Mouse (Mus musculus) cortical plate, adult 2 months (tissue): Measurements from ENCODE around the gene Bex2.

Experiments used
- CTCF ChIP-seq: fragments of 200-500 bp; IDR thresholded peaks from 2 replicates; pipeline ENCODE4 v1.5.1; 2011; ENCODE audit warnings: mild to moderate bottlenecking, control low read depth, low read length; ENCODE audit not compliant: insufficient read depth; ENCODE audit errors: extremely low read depth
- POLR2A ChIP-seq: fragments of 200-500 bp; IDR thresholded peaks from 2 replicates; pipeline ENCODE4 v1.6.1; 2011; ENCODE audit warnings: mild to moderate bottlenecking, low read length, control low read depth; ENCODE audit not compliant: insufficient read depth; ENCODE audit errors: extremely low read depth

GRCm38 (mm10) chrX:136060698-136061097 is 7.3 kb downstream of the Bex2 start:
- TF ChIP-seq CTCF (no peak), POLR2A (no peak)
